Mouse (Mus musculus) midbrain, embryonic 11.5 days (tissue): ENCODE measurements around the gene Ncaph. TPM values are rescaled to one million over a fixed set of nuclear protein-coding genes. Genes with fewer than 3 reads are reported as not detected.
"Not testable (repeated sequence)": the region's sequence is repeated elsewhere in the genome, so short reads cannot be mapped to it uniquely, and the experiment has no call there.

Experiments used
- ATAC-seq: fragments of 200-750 bp; cut with Nextera tagmentation; 2 replicates; pipeline ENCODE4 v1.8.0; 2017; ENCODE audit warnings: moderate TSS enrichment, moderate library complexity; ENCODE audit not compliant: low FRiP score
- DNase-seq: peaks from one replicate; pipeline ENCODE4 v3.0.0; 2015; ENCODE audit warnings: low spot score; ENCODE audit errors: missing footprints
- H3K27ac ChIP-seq: fragments of 300-500 bp; sonication (generic); 2 replicates; pipeline ENCODE4 v1.5.1; 2014; ENCODE audit warnings: low read depth, low read length
- H3K27me3 ChIP-seq: fragments of 300-500 bp; sonication (generic); 2 replicates; pipeline ENCODE4 v1.6.1; 2014; ENCODE audit warnings: mild to moderate bottlenecking, low read length, moderate library complexity, mixed read lengths; ENCODE audit not compliant: control insufficient read depth, insufficient read depth
- H3K36me3 ChIP-seq: fragments of 300-500 bp; sonication (generic); 2 replicates; pipeline ENCODE4 v1.6.1; 2014; ENCODE audit warnings: mild to moderate bottlenecking, low read length, moderate library complexity, mixed read lengths; ENCODE audit not compliant: control insufficient read depth, insufficient read depth
- H3K4me1 ChIP-seq: fragments of 300-500 bp; sonication (generic); 2 replicates; pipeline ENCODE4 v1.6.1; 2014; ENCODE audit warnings: low read length; ENCODE audit not compliant: control insufficient read depth, insufficient read depth
- H3K4me2 ChIP-seq: fragments of 300-500 bp; sonication (generic); 2 replicates; pipeline ENCODE4 v1.6.1; 2014; ENCODE audit warnings: mild to moderate bottlenecking, moderate library complexity
- H3K4me3 ChIP-seq: fragments of 300-500 bp; sonication (generic); 2 replicates; pipeline ENCODE4 v1.5.1; 2014; ENCODE audit warnings: low read depth, low read length
- H3K9ac ChIP-seq: fragments of 300-500 bp; sonication (generic); 2 replicates; pipeline ENCODE4 v1.6.1; 2014; ENCODE audit warnings: low read length
- H3K9me3 ChIP-seq: fragments of 300-500 bp; sonication (generic); 2 replicates; pipeline ENCODE4 v1.6.1; 2016; ENCODE audit warnings: low read length; ENCODE audit not compliant: control insufficient read depth
- WGBS: fragments of 180-500 bp; shearing (Covaris S2); extraction: QIAGEN DNeasy Blood & Tissue Kit; methylation state at CpG from one replicate; pipeline ENCODE4 v1.1.7; 2014; 5-methylcytosine and 5-hydroxymethylcytosine counted together
- polyA plus RNA-seq: library from polyadenylated mRNA; unstranded; fragments of >200 nt; fragmentation: Nextera tagmentation; extraction: Ambion mirVana; gene quantifications from 2 replicates; pipeline ENCODE4 v1.2.1, GENCODE M21; 2014

Ncaph gene
- polyA plus RNA-seq, result 112 and 114 TPM in 2 replicates

DNA sequence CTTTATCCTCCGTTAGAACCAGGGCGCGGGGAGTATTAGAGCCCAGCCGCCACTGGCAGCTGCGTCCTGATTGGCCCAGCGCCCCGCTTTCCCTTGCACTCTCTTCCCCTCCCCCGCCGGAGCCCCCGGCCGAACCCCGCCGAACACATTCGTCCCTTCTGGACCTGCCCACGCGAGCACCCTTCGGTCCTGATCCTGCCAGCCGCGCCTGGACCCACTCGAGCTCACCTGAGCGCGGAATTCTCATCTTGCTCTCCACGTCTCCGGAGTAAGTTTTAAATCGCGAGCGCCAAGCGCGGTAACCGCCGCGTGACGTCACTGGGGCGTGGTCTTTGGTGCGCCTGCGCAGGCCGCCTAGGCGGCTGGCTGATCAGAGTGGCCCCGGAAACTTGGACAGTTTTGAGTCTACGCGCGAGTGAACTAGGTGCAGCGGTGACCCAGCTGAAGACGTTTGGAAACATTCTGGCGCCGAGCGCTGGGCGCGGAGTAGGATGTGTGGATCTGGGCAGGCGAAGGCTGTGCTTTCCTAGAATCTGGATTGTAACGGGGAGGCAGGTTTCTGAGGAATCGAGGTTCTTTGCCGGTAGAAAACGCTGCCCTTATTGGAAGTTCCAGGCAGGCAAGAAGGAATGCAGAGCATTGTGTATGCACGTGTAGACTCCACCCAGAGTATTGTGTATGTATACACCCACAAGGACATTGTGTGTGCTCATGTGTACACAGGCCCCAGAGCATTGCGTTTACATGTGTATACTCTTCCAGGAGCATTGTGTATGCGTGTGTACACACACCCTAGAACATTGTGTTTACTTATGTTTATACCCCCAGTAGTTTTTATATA, at the start of gene Ncaph:
Gene Ncaph (minus strand): TSS at position 334 of the 841 bp plus-strand sequence.
- Histone ChIP-seq H3K27me3 (no peaks in the 10 kb centered on the region), H3K4me2 (peak within 1 kb of the TSS; percentile 68), H3K9me3 (no peaks in the 10 kb centered on the region), H3K9ac (peak within 1 kb of the TSS; percentile 84), H3K4me1 (peaks cover 17% of the 10 kb centered on the region), H3K36me3 (no peaks in the 10 kb centered on the region), H3K27ac (peak within 1 kb of the TSS; percentile 59; the same call in 1 of the 2 replicates), H3K4me3 (peak within 1 kb of the TSS; percentile 85)
- DNase-seq (peak; percentile 100), ATAC-seq (peak; percentile 93)
- 1% methylated on average over 57 of the region's 57 CpGs for WGBS

DNA sequence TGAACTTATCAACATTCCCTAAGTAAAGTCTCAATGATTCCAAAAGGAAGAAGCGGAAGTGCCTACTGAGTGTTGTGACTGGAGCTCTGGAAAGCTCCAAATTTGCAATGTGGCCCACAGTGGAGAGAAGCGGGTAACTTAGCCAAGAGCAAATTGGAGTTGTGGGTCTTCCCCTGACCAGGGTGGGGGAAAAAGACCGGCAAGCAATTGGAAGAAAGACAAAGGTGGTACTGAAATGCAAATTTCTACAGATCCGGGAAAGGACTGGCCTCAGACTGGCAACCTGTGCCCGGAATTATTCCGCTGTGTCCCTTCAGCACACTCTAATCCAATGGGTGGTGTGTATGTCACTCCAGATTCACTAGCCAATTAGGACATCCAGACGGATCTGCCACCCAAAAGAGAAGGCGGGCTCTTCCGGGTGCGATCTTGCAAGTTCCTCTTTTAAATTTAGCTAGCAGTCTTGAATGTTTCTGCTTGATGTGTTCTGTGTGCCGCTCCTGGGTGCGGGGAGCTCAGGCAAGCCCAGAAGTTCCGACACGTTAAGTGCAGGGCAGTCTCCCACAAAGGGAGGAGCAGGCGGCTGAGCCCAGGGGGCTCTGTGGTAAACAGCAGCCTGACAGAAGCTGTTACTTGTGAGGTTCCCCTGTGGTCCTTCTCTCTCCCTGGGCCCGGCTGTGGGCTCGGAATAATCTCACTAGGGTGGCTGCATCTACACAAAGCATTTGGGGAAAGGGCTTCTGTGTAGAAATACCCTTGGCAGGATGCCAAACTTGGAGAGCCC, 49.0 kb upstream of the Ncaph start:
- WGBS, result 1% methylated on average over 17 of the region's 17 CpGs
- Histone ChIP-seq H3K4me2 (peak overlapping the region; percentile 68), H3K9ac (peak overlapping the region; percentile 91), H3K36me3 (no peaks in the 10 kb centered on the region), H3K4me3 (peak overlapping the region; percentile 51), H3K27ac (peak overlapping the region; percentile 42; the same call in 1 of the 2 replicates), H3K9me3 (no peaks in the 10 kb centered on the region), H3K4me1 (peaks cover 2% of the 10 kb centered on the region; the same call in 1 of the 2 replicates), H3K27me3 (no peaks in the 10 kb centered on the region)
- DNase-seq (peak; percentile 96), ATAC-seq (peak; percentile 100)

DNA sequence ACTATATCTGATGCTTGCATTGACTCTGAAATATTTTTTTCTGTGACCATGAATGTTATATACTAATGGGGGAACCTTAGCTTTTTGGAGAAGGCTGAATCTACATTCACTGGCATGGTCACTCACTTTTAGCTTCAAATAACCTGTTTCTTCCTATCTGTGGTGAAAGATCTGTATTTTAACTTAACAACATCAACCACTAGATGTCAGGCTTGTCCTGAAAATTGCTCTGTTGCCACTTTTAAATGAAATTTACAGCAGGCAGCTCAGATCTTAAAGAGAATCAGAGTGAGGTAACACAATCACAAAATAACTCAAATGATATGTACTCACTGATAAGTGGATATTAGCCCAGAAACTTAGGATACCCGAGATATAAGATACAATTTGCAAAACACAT, 32.5 kb upstream of the Ncaph start:
- H3K4me3 ChIP-seq, H3K9me3 ChIP-seq, ATAC-seq, H3K27me3 ChIP-seq, H3K9ac ChIP-seq, H3K4me2 ChIP-seq, H3K4me1 ChIP-seq, H3K27ac ChIP-seq, H3K36me3 ChIP-seq: not testable (repeated sequence)
- 25% methylated on average over 1 of the region's 1 CpGs for whole genome bisulfite sequencing
- DNase-seq, result peak; percentile 89

- H3K36me3 ChIP-seq, result no peaks in the 10 kb centered on the region
- H3K9ac ChIP-seq, result no peak overlapping the region
- ATAC-seq (no peak), DNase-seq (no peak)
- no peak overlapping the region for H3K27ac ChIP-seq
- no peaks in the 10 kb centered on the region for H3K27me3 ChIP-seq
- no peak overlapping the region for H3K4me3 ChIP-seq
- H3K9me3 ChIP-seq, result no peaks in the 10 kb centered on the region
- H3K4me1 ChIP-seq, result no peaks in the 10 kb centered on the region
- H3K4me2 ChIP-seq, result no peak overlapping the region
- 64% methylated on average over 4 of the region's 4 CpGs for WGBS
These were observed 31.9 kb upstream of the Ncaph start for GRCm38 (mm10) chr2:127165675-127166074.

- Histone ChIP-seq H3K27me3 (no peaks in the 10 kb centered on the region), H3K4me2 (no peak overlapping the region), H3K9ac (no peak overlapping the region), H3K4me1 (peaks cover 13% of the 10 kb centered on the region), H3K4me3 (no peak overlapping the region), H3K27ac (no peak overlapping the region), H3K9me3 (no peaks in the 10 kb centered on the region), H3K36me3 (peaks cover 3% of the 10 kb centered on the region; the same call in 1 of the 2 replicates)
- DNase-seq (no peak), ATAC-seq (no peak)
- 84% methylated on average over 3 of the region's 3 CpGs for WGBS
These were observed 11.9 kb upstream of the Ncaph start for GRCm38 (mm10) chr2:127145699-127146098.

DNA sequence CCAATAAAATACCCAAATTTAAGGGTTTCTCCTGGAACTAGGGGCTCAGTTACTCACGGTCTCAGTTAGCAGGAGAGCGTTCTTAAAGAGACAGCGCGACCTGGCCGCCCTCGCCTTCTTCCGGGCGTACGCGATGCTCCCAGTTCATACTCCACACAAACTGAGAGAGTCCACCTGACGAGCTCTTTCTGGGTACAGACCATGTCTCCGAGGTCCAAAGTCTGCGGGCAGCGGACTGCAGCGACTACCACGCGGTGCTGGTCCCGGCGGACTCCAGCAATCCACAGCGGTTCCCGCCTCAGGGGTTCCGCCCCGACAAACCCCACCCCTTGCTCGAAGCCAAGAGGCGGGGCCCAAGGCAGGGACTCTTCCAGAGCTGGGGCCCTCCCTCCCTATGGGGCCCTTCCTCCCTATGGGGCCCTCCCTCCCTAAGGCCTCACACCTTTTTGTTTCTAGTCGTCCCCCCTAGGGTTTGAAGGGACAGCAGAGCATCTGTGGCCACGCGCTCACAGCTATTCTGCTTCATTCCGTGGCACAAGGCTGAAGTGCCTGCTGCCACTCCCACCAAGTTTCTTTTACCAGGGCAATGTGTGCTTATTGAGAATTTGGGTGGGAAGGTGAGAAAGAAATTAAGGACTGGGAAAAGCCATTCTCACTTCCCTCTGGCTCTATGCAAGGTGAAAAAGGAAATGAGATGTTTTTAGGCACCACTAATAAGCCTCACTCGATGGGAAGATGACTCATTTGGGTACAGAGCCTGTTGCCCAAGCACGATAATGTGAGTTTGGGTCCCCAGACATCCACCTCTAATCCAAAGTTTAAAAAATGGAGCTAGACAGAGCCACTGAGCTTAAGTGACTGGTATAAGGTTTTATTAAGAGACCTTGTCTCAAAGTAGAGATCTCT, 9.7 kb upstream of the Ncaph start, which contains the start of gene Itpripl1:
Gene Itpripl1 (minus strand): TSS at position 285 of the 906 bp plus-strand sequence.
- H3K27ac ChIP-seq, result no peak within 1 kb of the TSS

GRCm38 (mm10) chr2:127142577-127143157, 8.9 kb upstream of the Ncaph start:
- ATAC-seq, result no peak
- H3K36me3 ChIP-seq, result peaks cover 3% of the 10 kb centered on the region; the same call in 1 of the 2 replicates
- DNase-seq, result no peak
- 16% methylated on average over 6 of the region's 6 CpGs for WGBS
- no peaks in the 10 kb centered on the region for H3K27me3 ChIP-seq
- H3K27ac ChIP-seq, result no peak overlapping the region
- peak overlapping the region; percentile 83 for H3K4me2 ChIP-seq
- H3K9ac ChIP-seq, result peak overlapping the region; percentile 74
- H3K9me3 ChIP-seq, result no peaks in the 10 kb centered on the region
- H3K4me3 ChIP-seq, result peak overlapping the region; percentile 57
- H3K4me1 ChIP-seq, result peaks cover 13% of the 10 kb centered on the region

More for the DNA sequence above, 9.7 kb upstream of the Ncaph start, which contains the start of gene Itpripl1:
- WGBS, result 3% methylated on average over 31 of the region's 31 CpGs
- Histone ChIP-seq H3K4me2 (peak within 1 kb of the TSS; percentile 83), H3K4me3 (peak within 1 kb of the TSS; percentile 57), H3K9me3 (no peaks in the 10 kb centered on the region), H3K4me1 (peaks cover 13% of the 10 kb centered on the region), H3K36me3 (peaks cover 3% of the 10 kb centered on the region; the same call in 1 of the 2 replicates), H3K27me3 (no peaks in the 10 kb centered on the region), H3K9ac (peak within 1 kb of the TSS; percentile 74)
- DNase-seq (peak; percentile 94), ATAC-seq (peak; percentile 90)

GRCm38 (mm10) chr2:127142031-127142430, 8.3 kb upstream of the Ncaph start:
- Histone ChIP-seq H3K4me1 (peaks cover 13% of the 10 kb centered on the region), H3K9ac (no peak overlapping the region), H3K9me3 (no peaks in the 10 kb centered on the region), H3K4me3 (no peak overlapping the region), H3K4me2 (peak overlapping the region; percentile 83; the same call in 1 of the 2 replicates), H3K27ac (no peak overlapping the region), H3K27me3 (no peaks in the 10 kb centered on the region), H3K36me3 (peaks cover 3% of the 10 kb centered on the region; the same call in 1 of the 2 replicates)
- DNase-seq, result no peak
- ATAC-seq, result no peak
- 93% methylated on average over 10 of the region's 10 CpGs for WGBS
